Mouse (Mus musculus) forebrain, embryonic 14.5 days (tissue): ENCODE data around the gene Nt5c3. TPM values are rescaled to one million over a fixed set of nuclear protein-coding genes. Genes with fewer than 3 reads are reported as not detected.
A peak's percentile ranks its signal among the peaks of the same experiment; 100 is the strongest.

Experiments
- ATAC-seq: fragments of 200-750 bp; cut with Nextera tagmentation; 2 replicates; pipeline ENCODE4 v1.8.0; 2017; ENCODE audit warnings: mild to moderate bottlenecking, moderate library complexity
- DNase-seq: peaks from one replicate; pipeline ENCODE4 v3.0.0-alpha.2; 2015; ENCODE audit warnings: low spot score
- H3K27ac ChIP-seq: fragments of 300-500 bp; sonication (generic); 2 replicates; pipeline ENCODE4 v1.5.1; 2014; ENCODE audit warnings: low read depth, mild to moderate bottlenecking, control low read depth, low read length, moderate library complexity
- H3K27me3 ChIP-seq: fragments of 300-500 bp; sonication (generic); replicated peaks from 2 replicates; pipeline ENCODE4 v1.6.1; 2014; ENCODE audit warnings: low read length, control low read depth, mixed read lengths; ENCODE audit not compliant: control insufficient read depth, insufficient read depth
- H3K36me3 ChIP-seq: fragments of 300-500 bp; sonication (generic); 2 replicates; pipeline ENCODE4 v1.6.1; 2014; ENCODE audit warnings: low read length, control low read depth; ENCODE audit not compliant: control insufficient read depth, insufficient read depth
- H3K4me1 ChIP-seq: fragments of 300-500 bp; sonication (generic); 2 replicates; pipeline ENCODE4 v1.6.1; 2014; ENCODE audit warnings: antibody characterized with exemption, low read length, control low read depth; ENCODE audit not compliant: control insufficient read depth, insufficient read depth
- H3K4me2 ChIP-seq: fragments of 300-500 bp; sonication (generic); 2 replicates; pipeline ENCODE4 v1.6.1; 2014; ENCODE audit warnings: mild to moderate bottlenecking, control low read depth, low read length
- H3K4me3 ChIP-seq: fragments of 300-500 bp; sonication (generic); 2 replicates; pipeline ENCODE4 v1.5.1; 2014; ENCODE audit warnings: low read depth, low read length, control low read depth
- H3K9ac ChIP-seq: fragments of 300-500 bp; sonication (generic); 2 replicates; pipeline ENCODE4 v1.6.1; 2014; ENCODE audit warnings: mild to moderate bottlenecking, low read length, control low read depth, moderate library complexity
- H3K9me3 ChIP-seq: fragments of 300-500 bp; sonication (generic); replicated peaks from 2 replicates; pipeline ENCODE4 v1.6.1; 2016; ENCODE audit warnings: low read length, control low read depth, mixed read lengths; ENCODE audit not compliant: control insufficient read depth
- WGBS: fragments of 180-500 bp; shearing (Covaris S2); extraction: QIAGEN DNeasy Blood & Tissue Kit; methylation state at CpG from one replicate; pipeline ENCODE4 v1.1.7; 2014; 5-methylcytosine and 5-hydroxymethylcytosine counted together
- polyA plus RNA-seq: library from polyadenylated mRNA; unstranded; fragments of >200 nt; fragmentation: Nextera tagmentation; extraction: Ambion mirVana; gene quantifications from 2 replicates; pipeline ENCODE4 v1.2.1, GENCODE M21; 2014

The Nt5c3 gene
- polyA plus RNA-seq, 1 experiment from 2014 or later, result 174 TPM

DNA sequence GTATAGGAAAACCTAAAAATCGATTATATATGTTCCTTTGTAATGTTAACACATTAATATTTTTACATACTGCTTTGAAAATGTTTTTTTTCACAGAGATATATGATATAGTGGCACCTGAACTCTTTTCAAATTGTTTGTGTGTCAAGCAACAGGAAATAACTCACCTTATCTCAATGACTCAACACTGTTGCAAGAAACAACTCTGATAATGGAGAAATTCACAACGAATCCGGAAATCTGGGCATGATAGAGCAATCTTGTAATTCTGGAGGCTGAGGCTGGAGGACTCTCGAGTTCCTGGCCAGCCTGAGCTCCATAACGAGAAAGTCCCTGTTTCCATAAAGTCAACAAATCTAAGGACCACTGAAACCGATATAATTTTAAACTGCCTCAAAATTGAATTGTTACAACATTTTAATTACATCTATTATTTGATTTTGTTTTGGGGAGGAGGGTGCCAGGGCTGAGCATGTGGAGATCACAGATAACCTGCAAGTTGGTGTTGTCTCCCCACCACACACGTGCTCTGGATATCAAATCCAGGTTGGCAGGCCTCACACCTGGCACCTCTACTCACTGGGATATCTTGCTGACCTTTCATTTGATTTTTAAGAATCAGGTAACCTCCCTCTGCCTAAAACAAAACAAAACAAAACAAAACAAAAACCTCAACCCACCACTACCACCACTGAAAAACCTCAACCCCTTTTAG is 4.2 kb downstream of the Nt5c3 start:
- 89% methylated on average over 7 of the region's 7 CpGs for WGBS
- no peak overlapping the region for H3K27ac ChIP-seq
- H3K27me3 ChIP-seq, result no peaks in the 10 kb centered on the region
- no peak overlapping the region for H3K4me3 ChIP-seq
- no peak overlapping the region for H3K9ac ChIP-seq
- H3K36me3 ChIP-seq, result no peaks in the 10 kb centered on the region
- no peaks in the 10 kb centered on the region for H3K9me3 ChIP-seq
- peaks cover 5% of the 10 kb centered on the region for H3K4me1 ChIP-seq
- H3K4me2 ChIP-seq, result no peak overlapping the region
- DNase-seq (no peak), ATAC-seq (no peak)

DNA sequence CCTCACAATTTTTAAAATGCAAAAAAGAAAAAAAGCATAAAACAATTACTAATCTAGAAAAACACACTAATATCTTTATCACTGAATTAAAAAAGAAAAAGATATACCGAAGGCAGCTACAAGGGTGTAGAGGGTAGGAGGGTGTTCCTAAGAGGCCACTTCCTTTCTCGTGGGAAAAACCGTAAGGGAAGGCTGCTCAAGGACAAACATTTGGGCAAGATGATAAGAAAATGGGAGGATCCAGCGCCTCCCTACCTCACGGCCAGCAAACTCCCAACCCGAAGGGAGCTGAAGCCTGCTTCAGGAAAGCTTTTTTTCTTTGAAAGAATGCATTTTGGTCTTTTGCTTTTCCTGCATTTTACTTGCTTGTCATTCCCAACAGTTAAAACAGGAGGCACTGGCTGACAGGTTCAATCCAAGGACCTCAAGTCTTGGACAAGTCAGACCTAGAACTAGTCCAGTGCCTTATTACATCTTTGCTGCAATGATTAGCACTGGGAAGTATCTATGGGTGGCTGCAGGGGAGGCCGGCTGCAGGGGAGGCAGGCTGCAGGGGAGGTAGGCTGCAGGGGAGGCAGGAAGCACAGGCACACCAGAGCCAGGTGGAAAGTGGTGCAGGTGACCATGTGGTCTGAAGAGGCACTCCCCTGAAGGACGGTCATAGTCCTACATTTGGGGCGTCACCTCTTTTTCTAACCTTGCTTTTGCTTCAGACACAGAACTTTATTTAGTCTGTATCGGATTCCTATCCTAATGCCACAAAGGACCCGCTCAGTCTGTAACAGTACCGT is 6.0 kb downstream of the Nt5c3 start:
- no peak for ATAC-seq
- no peaks in the 10 kb centered on the region for H3K36me3 ChIP-seq
- H3K4me2 ChIP-seq, result no peak overlapping the region
- DNase-seq, result no peak
- no peak overlapping the region for H3K4me3 ChIP-seq
- WGBS, result 81% methylated on average over 12 of the region's 12 CpGs
- peaks cover 4% of the 10 kb centered on the region for H3K4me1 ChIP-seq
- H3K27ac ChIP-seq, result no peak overlapping the region
- no peaks in the 10 kb centered on the region for H3K27me3 ChIP-seq
- H3K9ac ChIP-seq, result no peak overlapping the region
- H3K9me3 ChIP-seq, result no peaks in the 10 kb centered on the region

DNA sequence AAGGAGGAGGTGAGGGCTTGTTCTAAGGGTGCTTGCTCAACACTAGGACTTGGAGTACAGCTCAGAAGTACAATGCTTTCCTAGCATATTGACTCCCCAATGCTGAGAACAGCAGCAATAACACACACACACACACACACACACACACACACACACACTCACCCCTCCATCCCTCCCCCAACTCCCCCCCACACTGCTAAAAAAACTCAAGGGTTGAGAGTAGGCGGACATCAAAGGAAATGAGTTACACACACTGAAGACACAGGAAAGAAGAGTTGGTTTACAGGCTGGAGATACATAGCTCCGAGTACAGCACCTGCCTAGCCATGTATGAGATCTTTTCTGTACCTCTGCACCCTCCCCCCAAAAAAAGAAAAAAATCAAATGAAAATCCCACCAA is 7.5 kb downstream of the Nt5c3 start:
- H3K9me3 ChIP-seq, result no peaks in the 10 kb centered on the region
- 96% methylated on average over 2 of the region's 2 CpGs for WGBS
- no peak overlapping the region for H3K27ac ChIP-seq
- H3K36me3 ChIP-seq, result no peaks in the 10 kb centered on the region
- no peak overlapping the region for H3K9ac ChIP-seq
- no peak for ATAC-seq
- no peaks in the 10 kb centered on the region for H3K4me1 ChIP-seq
- no peak overlapping the region for H3K4me2 ChIP-seq
- no peak for DNase-seq
- H3K27me3 ChIP-seq, result no peaks in the 10 kb centered on the region
- H3K4me3 ChIP-seq, result no peak overlapping the region

DNA sequence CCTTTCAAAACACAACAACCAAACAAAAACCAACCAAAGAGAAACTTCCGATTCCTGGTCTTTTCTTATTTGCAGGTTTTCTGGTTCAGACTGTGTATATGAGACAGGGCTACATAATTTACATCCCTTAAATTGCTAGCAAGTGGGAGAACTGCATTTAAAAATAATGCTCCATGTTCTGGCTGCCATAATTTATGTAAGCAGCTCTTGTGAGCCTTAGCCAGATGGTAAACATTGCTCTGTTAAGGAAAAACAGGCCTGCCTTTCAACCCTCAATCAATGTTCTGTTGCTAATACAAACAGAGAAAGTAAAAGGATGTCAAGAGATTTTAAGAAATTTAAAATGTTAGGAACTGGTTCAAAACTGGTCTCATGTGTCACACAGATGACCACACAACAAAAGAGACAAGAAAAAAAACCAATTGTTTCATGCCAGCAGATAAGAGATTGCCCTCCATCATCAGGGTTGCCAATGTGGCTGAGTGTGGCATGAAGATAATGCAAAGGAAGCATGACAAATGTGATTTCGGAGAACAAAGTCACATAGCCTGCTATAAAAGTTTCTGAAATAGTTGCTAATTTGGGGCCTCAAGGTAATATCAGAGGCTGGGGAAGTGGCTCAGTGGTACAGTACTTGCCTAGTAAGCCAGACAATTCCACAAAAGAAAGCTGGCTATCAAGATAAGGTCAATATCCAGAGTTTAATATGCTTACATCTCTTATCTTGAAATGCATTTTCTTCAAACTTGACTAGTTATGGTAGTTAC is 10.5 kb downstream of the Nt5c3 start:
- Histone ChIP-seq H3K9ac (no peak overlapping the region), H3K4me2 (no peak overlapping the region), H3K27me3 (no peaks in the 10 kb centered on the region), H3K4me3 (no peak overlapping the region), H3K4me1 (no peaks in the 10 kb centered on the region), H3K9me3 (no peaks in the 10 kb centered on the region), H3K27ac (no peak overlapping the region), H3K36me3 (no peaks in the 10 kb centered on the region)
- 92% methylated on average over 2 of the region's 2 CpGs for WGBS
- DNase-seq (peak; percentile 14), ATAC-seq (no peak)

DNA sequence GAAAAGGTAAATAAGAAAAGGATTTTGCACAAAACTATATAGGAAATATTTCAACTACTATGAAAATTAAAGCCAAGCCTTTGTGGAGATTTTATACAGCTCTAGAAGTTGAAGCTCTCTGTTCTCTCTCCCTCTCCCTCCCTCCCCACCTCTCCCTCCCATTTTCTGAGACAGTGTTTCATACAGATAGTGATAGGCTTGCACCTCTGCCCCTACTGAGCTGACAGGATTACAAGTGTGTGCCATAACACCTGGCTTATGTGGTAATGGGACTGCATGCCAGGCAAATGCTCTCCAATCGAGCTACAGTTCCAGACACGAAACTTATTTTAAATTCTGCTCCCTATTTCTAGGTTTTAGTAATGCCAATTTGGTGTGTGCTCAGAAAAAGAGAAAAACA is 12.8 kb downstream of the Nt5c3 start:
- no peak overlapping the region for H3K27ac ChIP-seq
- H3K4me2 ChIP-seq, result no peak overlapping the region
- ATAC-seq, result no peak
- H3K4me1 ChIP-seq, result no peaks in the 10 kb centered on the region
- H3K9ac ChIP-seq, result no peak overlapping the region
- no peaks in the 10 kb centered on the region for H3K36me3 ChIP-seq
- H3K27me3 ChIP-seq, result no peaks in the 10 kb centered on the region
- WGBS, result 96% methylated on average over 2 of the region's 2 CpGs
- no peaks in the 10 kb centered on the region for H3K9me3 ChIP-seq
- no peak overlapping the region for H3K4me3 ChIP-seq
- DNase-seq, result no peak

DNA sequence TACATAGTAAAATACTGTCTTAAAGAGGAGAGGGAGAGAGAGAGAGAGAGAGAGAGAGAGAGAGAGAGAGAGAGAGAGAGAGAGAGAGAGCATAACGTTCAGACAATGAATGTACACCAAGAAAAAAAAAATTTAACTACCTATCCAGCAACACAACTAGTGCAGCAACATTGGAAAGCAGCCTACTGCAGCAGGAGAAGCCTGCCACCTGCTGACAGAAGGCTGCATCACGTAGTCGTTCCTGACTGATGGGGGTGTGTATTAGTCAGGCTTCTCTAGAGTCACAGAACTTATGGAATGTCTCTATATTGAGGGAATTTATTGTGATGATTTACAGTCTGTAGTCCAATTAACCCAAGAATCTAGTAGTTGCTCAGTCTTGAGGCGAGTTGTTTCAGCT is 14.8 kb downstream of the Nt5c3 start:
- WGBS, result 17% methylated on average over 4 of the region's 4 CpGs

DNA sequence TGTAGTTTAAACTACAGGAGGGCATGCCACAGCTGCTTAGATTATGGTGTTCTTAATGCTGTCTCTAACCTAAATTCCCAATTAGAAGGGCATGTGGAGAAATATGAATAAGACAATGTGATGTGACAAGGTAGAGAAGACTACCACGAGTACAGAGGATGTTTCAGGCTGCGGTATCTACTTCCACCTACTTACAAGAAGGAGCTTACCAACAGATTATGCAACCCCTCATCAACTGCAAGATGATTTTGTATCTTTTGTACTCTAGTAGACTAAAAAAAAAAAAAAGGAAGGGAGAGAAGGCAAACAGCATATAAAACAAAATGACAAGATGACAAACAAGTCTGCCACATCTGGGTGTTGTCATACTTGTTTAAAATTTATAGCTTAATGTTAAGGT is 15.3 kb downstream of the Nt5c3 start:
- Histone ChIP-seq H3K9ac (no peak overlapping the region), H3K4me3 (no peak overlapping the region), H3K27ac (no peak overlapping the region), H3K4me1 (0 out of 2 replicates have a peak, but pooled peaks cover 7% of the 10 kb centered on the region), H3K36me3 (no peaks in the 10 kb centered on the region), H3K27me3 (no peaks in the 10 kb centered on the region), H3K9me3 (no peaks in the 10 kb centered on the region), H3K4me2 (no peak overlapping the region)
- no peak for DNase-seq
- WGBS, result 96% methylated on average over 2 of the region's 2 CpGs
- no peak for ATAC-seq

More for the DNA sequence above, 14.8 kb downstream of the Nt5c3 start:
- Histone ChIP-seq H3K27ac (no peak overlapping the region), H3K36me3 (no peaks in the 10 kb centered on the region), H3K4me3 (no peak overlapping the region), H3K4me1 (0 out of 2 replicates have a peak, but pooled peaks cover 3% of the 10 kb centered on the region), H3K27me3 (no peaks in the 10 kb centered on the region), H3K4me2 (no peak overlapping the region), H3K9ac (no peak overlapping the region), H3K9me3 (no peaks in the 10 kb centered on the region)
- 0 out of 2 replicates have a peak, but pooled peaks have one; percentile 63 for ATAC-seq
- DNase-seq, result peak; percentile 68

DNA sequence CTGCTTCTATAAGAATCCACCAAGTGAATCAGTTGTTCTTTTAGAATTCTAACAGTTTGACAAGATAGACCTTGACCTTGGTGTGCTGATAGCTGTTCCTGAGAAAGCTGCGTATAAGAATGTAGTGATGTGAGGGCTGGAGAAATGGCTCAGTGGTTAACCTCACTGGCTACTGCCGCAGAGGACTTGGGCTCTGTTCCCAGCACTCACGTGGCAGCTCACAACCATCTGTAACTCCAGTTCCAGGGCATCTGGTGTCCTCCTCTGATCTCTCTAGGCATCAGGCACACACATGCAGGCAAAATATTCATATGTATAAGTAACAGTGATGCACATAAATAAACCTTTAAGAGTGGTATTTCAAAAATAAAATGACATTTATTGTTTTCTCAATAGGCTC is 15.8 kb downstream of the Nt5c3 start:
- Histone ChIP-seq H3K27ac (no peak overlapping the region), H3K4me3 (no peak overlapping the region), H3K9ac (no peak overlapping the region), H3K27me3 (no peaks in the 10 kb centered on the region), H3K4me2 (no peak overlapping the region), H3K36me3 (no peaks in the 10 kb centered on the region), H3K4me1 (0 out of 2 replicates have a peak, but pooled peaks cover 7% of the 10 kb centered on the region), H3K9me3 (no peaks in the 10 kb centered on the region)
- 86% methylated on average over 3 of the region's 3 CpGs for WGBS
- ATAC-seq, result no peak
- DNase-seq, result no peak
